Mouse (Mus musculus) ES-Bruce4 (cell line): Measurements from ENCODE around the gene Defb28.

Experiments
- CTCF ChIP-seq: IDR thresholded peaks from one replicate; pipeline ENCODE4 v1.8.1; 2011; ENCODE audit warnings: low read depth, low read length
- EP300 ChIP-seq: IDR thresholded peaks from 2 replicates; pipeline ENCODE4 v1.6.1; 2011; ENCODE audit warnings: low read depth, low read length; ENCODE audit not compliant: insufficient read depth

DNA sequence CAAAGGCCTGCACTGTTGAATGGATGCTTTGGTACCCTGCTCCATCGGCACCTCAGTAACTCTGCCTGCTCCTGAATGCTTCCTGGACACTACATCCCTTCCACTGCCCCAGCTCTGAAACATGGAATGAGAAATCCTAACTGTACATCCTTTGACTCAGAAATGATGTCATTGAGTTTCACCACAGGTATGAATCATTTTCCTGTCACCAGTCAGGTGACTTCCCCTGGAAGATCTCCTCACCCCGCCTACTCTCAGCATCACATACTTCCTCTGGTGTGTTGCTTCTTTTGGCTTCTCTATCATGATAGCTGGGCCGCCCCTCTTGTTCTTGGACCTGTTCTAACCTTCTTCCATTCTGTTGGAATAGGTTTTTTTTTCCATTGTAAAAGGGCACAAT is 37.2 kb upstream of the Defb28 start:
- TF ChIP-seq CTCF (no peak), EP300 (no peak)
